17 mouse cellular contexts compared by ENCODE assay signal in the genomic region with DNA sequence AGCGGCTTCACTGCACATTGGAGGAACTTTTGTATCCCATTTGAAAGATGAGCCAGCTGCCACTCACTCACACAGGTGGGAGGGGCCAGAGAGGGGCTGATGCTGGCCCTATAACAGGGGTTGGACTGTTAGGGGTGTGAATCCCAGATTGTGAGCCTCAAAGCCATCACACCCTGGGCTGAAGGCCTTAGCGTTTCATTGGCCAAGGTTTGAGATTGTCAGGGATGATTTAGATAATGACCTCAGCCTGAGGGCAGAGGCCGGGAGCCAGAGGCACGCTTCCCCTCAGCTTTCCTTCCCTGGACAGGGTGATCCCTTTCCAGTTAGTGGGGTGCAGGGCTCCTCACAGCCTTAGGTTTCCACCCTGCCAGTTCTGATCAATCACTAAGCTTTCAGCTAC.
"Had no signal": no experiment of that assay in that cellular context is flagged by ENCODE, and none has a peak within 500 bp of the region (broad histone marks: within the 10 kb centered on the region; RNA-seq: fewer than 3 reads in every experiment).

No protein-coding gene starts in this region.

- H3K4me3 ChIP-seq: lung, embryonic 15.5 days; megakaryocyte, embryonic 14.5 days; midbrain, embryonic 13.5 days; midbrain, embryonic 15.5 days; neural tube, embryonic 12.5 days; stomach, embryonic 15.5 days had no signal

- H3K4me1 ChIP-seq: lung, embryonic 15.5 days; megakaryocyte, embryonic 14.5 days; neural tube, embryonic 12.5 days; stomach, embryonic 15.5 days had no signal

- H3K27me3 ChIP-seq: lung, embryonic 15.5 days; megakaryocyte, embryonic 14.5 days; midbrain, embryonic 13.5 days; midbrain, embryonic 15.5 days; neural tube, embryonic 12.5 days; stomach, embryonic 15.5 days had no signal

- H3K9me3 ChIP-seq: lung, embryonic 15.5 days; midbrain, embryonic 13.5 days; midbrain, embryonic 15.5 days; neural tube, embryonic 12.5 days; stomach, embryonic 15.5 days had no signal

- H3K9ac ChIP-seq: lung, embryonic 15.5 days; midbrain, embryonic 13.5 days; midbrain, embryonic 15.5 days; neural tube, embryonic 12.5 days; stomach, embryonic 15.5 days had no signal

- H3K4me2 ChIP-seq: lung, embryonic 15.5 days; midbrain, embryonic 11.5 days; midbrain, embryonic 13.5 days; midbrain, embryonic 15.5 days; neural tube, embryonic 12.5 days; stomach, embryonic 15.5 days had no signal

- H3K27ac ChIP-seq: lung, embryonic 15.5 days; macrophage; midbrain, embryonic 13.5 days; midbrain, embryonic 15.5 days; neural tube, embryonic 12.5 days; stomach, embryonic 15.5 days; stomach, postnatal 0 days had no signal

- DNase-seq: lung, adult 18-20 months; lung, postnatal 14 days; lung, postnatal 36 days; right cerebral cortex, postnatal 14 days; thymus, adult 2 months; thymus, postnatal 25 days; thymus, postnatal 4 days had no signal

- H3K36me3 ChIP-seq: lung, embryonic 15.5 days; midbrain, embryonic 13.5 days; midbrain, embryonic 15.5 days; neural tube, embryonic 12.5 days; stomach, embryonic 15.5 days had no signal

- ATAC-seq: lung, postnatal 0 days; midbrain, embryonic 13.5 days; midbrain, embryonic 15.5 days had no signal
